20 mouse cellular contexts compared by ENCODE assay signal in genomic region chr1:132361959-132362358, GRCm38 (mm10). TPM values are rescaled to one million over a fixed set of nuclear protein-coding genes. Genes with fewer than 3 reads are reported as not detected.
DNase-seq lines count a peak whose midpoint lies in the region; ATAC-seq and TF ChIP-seq lines count a peak whose summit lies in the region.
"Had no signal": no experiment of that assay in that cellular context is flagged by ENCODE, and none has a peak within 500 bp of the region (broad histone marks: within the 10 kb centered on the region; RNA-seq: fewer than 3 reads in every experiment).

No protein-coding gene starts in this region.

- no peak for TF ChIP-seq CTCF in liver, postnatal 0 days (IDR thresholded peaks at IDR 0.05; ENCODE audit: low read depth)

- peak overlapping the region; percentile 38 for H3K27ac ChIP-seq in heart, embryonic 10.5 days
- H3K27ac ChIP-seq in heart, embryonic 14.5 days (replicated peaks in 1 of 2; ENCODE audit: control insufficient read depth in 1 of 2, insufficient read depth in 1 of 2, low read depth in 2 of 2, low read length in 2 of 2), result peak overlapping the region; percentile 15 to 41; a peak in 3 of 4 replicates
- H3K27ac ChIP-seq in liver, postnatal 0 days (ENCODE audit: low read depth), result no peak overlapping the region
- no peak overlapping the region for H3K27ac ChIP-seq in hindbrain, embryonic 12.5 days
- H3K27ac ChIP-seq: embryonic facial prominence, embryonic 13.5 days; forebrain, embryonic 10.5 days; gastrocnemius, adult 2 months; hindbrain, embryonic 10.5 days; hindbrain, embryonic 15.5 days had no signal

- H3K36me3 ChIP-seq in heart, embryonic 10.5 days, result peaks cover 52% of the 10 kb centered on the region
- H3K36me3 ChIP-seq in heart, embryonic 14.5 days (ENCODE audit: control insufficient read depth, insufficient read depth, low read length), result peaks cover 50% of the 10 kb centered on the region
- H3K36me3 ChIP-seq in megakaryocyte, embryonic 14.5 days (replicated peaks; ENCODE audit: low read length), result peaks cover 81% of the 10 kb centered on the region
- H3K36me3 ChIP-seq in liver, postnatal 0 days (replicated peaks; ENCODE audit: insufficient read depth, low read length), result peaks cover 81% of the 10 kb centered on the region
- H3K36me3 ChIP-seq in hindbrain, embryonic 12.5 days, result peaks cover 49% of the 10 kb centered on the region

- no peak for DNase-seq in heart, embryonic 10.5 days (ENCODE audit: low spot score)
- no peak for DNase-seq in heart, postnatal 25 days (ENCODE audit: low spot score)
- no peak for DNase-seq in heart, postnatal 4 days
- DNase-seq in liver, postnatal 0 days, result no peak
- DNase-seq: adrenal gland, adult 2 months; adrenal gland, postnatal 25 days; cerebellum, adult 9-11 months; cerebellum, postnatal 36 days; gastrocnemius, adult 2 months; kidney, adult 2 months had no signal

- no peaks in the 10 kb centered on the region for H3K9me3 ChIP-seq in heart, embryonic 10.5 days
- H3K9me3 ChIP-seq in heart, embryonic 14.5 days (ENCODE audit: control insufficient read depth, low read length), result no peaks in the 10 kb centered on the region
- H3K9me3 ChIP-seq in megakaryocyte, embryonic 14.5 days, result no peaks in the 10 kb centered on the region
- no peaks in the 10 kb centered on the region for H3K9me3 ChIP-seq in liver, postnatal 0 days (ENCODE audit: low read length)
- no peaks in the 10 kb centered on the region for H3K9me3 ChIP-seq in hindbrain, embryonic 12.5 days (replicated peaks)
- H3K9me3 ChIP-seq: embryonic facial prominence, embryonic 13.5 days; forebrain, embryonic 10.5 days; hindbrain, embryonic 10.5 days; hindbrain, embryonic 15.5 days had no signal

- intact Hi-C loops in heart, postnatal 25 days (cut with DNase I), result no loop called here

- peak; percentile 33 for ATAC-seq in heart, embryonic 14.5 days (ENCODE audit: insufficient number of reproducible peaks, insufficient read depth, low FRiP score, low read depth)
- ATAC-seq in megakaryocyte, adult 5-6 weeks (ENCODE audit: poor library complexity, severe bottlenecking), result no peak
- ATAC-seq in liver, postnatal 0 days, result no peak
- no peak for ATAC-seq in hindbrain, embryonic 12.5 days (ENCODE audit: low FRiP score)
- ATAC-seq: forebrain, embryonic 14.5 days; intestine, embryonic 16.5 days had no signal

- no peak for TF ChIP-seq EP300 in liver, postnatal 0 days (IDR thresholded peaks at IDR 0.05; ENCODE audit: low read depth)

- no peak overlapping the region for H3K4me2 ChIP-seq in heart, embryonic 14.5 days (ENCODE audit: low read length)
- 0 out of 2 replicates have a peak overlapping the region, but pooled peaks have one; percentile 9 for H3K4me2 ChIP-seq in liver, postnatal 0 days (ENCODE audit: low read depth, low read length)
- no peak overlapping the region for H3K4me2 ChIP-seq in hindbrain, embryonic 12.5 days (replicated peaks)
- H3K4me2 ChIP-seq: embryonic facial prominence, embryonic 13.5 days; hindbrain, embryonic 15.5 days had no signal

- 18% methylated on average over 6 of the region's 6 CpGs for WGBS in heart, embryonic 10.5 days
- WGBS in heart, embryonic 14.5 days, result 8% methylated on average over 6 of the region's 6 CpGs
- 54% methylated on average over 6 of the region's 6 CpGs for WGBS in liver, postnatal 0 days (ENCODE audit: insufficient replicate concordance)
- 86% methylated on average over 6 of the region's 6 CpGs for WGBS in hindbrain, embryonic 12.5 days

- H3K9ac ChIP-seq in heart, embryonic 14.5 days (ENCODE audit: low read length), result no peak overlapping the region
- H3K9ac ChIP-seq in liver, postnatal 0 days (replicated peaks), result no peak overlapping the region; the same call in 1 of the 2 replicates
- no peak overlapping the region for H3K9ac ChIP-seq in hindbrain, embryonic 12.5 days
- H3K9ac ChIP-seq: embryonic facial prominence, embryonic 13.5 days; hindbrain, embryonic 15.5 days had no signal

- no peak overlapping the region for H3K4me3 ChIP-seq in heart, embryonic 10.5 days
- no peak overlapping the region for H3K4me3 ChIP-seq in heart, embryonic 14.5 days (ENCODE audit: control insufficient read depth in 1 of 2, insufficient read depth in 1 of 2, low read depth in 1 of 2, low read length in 2 of 2)
- peak overlapping the region; percentile 71 for H3K4me3 ChIP-seq in megakaryocyte, embryonic 14.5 days (replicated peaks)
- H3K4me3 ChIP-seq in liver, postnatal 0 days (ENCODE audit: low read depth, low read length), result no peak overlapping the region
- no peak overlapping the region for H3K4me3 ChIP-seq in hindbrain, embryonic 12.5 days
- H3K4me3 ChIP-seq: embryonic facial prominence, embryonic 13.5 days; forebrain, embryonic 10.5 days; gastrocnemius, adult 2 months; hindbrain, embryonic 10.5 days; hindbrain, embryonic 15.5 days had no signal

- no peaks in the 10 kb centered on the region for H3K27me3 ChIP-seq in heart, embryonic 10.5 days (ENCODE audit: insufficient read depth, poor library complexity, severe bottlenecking)
- H3K27me3 ChIP-seq in heart, embryonic 14.5 days (ENCODE audit: control insufficient read depth, insufficient read depth, low read length), result no peaks in the 10 kb centered on the region
- H3K27me3 ChIP-seq in megakaryocyte, embryonic 14.5 days (replicated peaks), result peaks cover 37% of the 10 kb centered on the region
- H3K27me3 ChIP-seq in liver, postnatal 0 days (ENCODE audit: insufficient read depth, low read length), result no peaks in the 10 kb centered on the region
- H3K27me3 ChIP-seq in hindbrain, embryonic 12.5 days, result no peaks in the 10 kb centered on the region
- H3K27me3 ChIP-seq: embryonic facial prominence, embryonic 13.5 days; hindbrain, embryonic 15.5 days had no signal

- H3K4me1 ChIP-seq in heart, embryonic 10.5 days, result peaks cover 32% of the 10 kb centered on the region
- H3K4me1 ChIP-seq in heart, embryonic 14.5 days (ENCODE audit: control insufficient read depth in 2 of 2, insufficient read depth in 2 of 2, low read length in 2 of 2), result peaks cover 12 to 14% of the 10 kb centered on the region in 2 experiments
- peaks cover 98% of the 10 kb centered on the region for H3K4me1 ChIP-seq in megakaryocyte, embryonic 14.5 days
- no peaks in the 10 kb centered on the region; the same call in 1 of the 2 replicates for H3K4me1 ChIP-seq in liver, postnatal 0 days (ENCODE audit: insufficient read depth)
- peaks cover 15% of the 10 kb centered on the region for H3K4me1 ChIP-seq in hindbrain, embryonic 12.5 days

RNA-seq across cellular contexts. Expression of gene Tmcc2, which starts 29.1 kb away (rescaled TPM):
- 10.1 and 12.6 TPM in 2 replicates for polyA plus RNA-seq in heart, embryonic 10.5 days (2016; fragmentation: Nextera tagmentation; extraction: Ambion mirVana)
- total RNA-seq in heart, postnatal 25 days (2021), result 10 to 100 TPM; 17.0 to 18.5 TPM
- polyA plus RNA-seq in heart, embryonic 14.5 days (2014; fragmentation: Nextera tagmentation; extraction: Ambion mirVana), result 8.1 and 10.1 TPM in 2 replicates
- 10 to 100 TPM; 17.0 to 17.5 TPM for total RNA-seq in heart, postnatal 4 days (2021)
- 26.7 and 30.0 TPM in 2 replicates for polyA plus RNA-seq in megakaryocyte, embryonic 14.5 days (2012; ENCODE audit: insufficient read depth, low replicate concordance)
- 4.9 and 6.9 TPM in 2 replicates for total RNA-seq in megakaryocyte, adult 5-6 weeks (2015)
- total RNA-seq in megakaryocyte, adult 5-6 weeks (2017), result 5.3 and 7.8 TPM in 2 replicates
- polyA plus RNA-seq in liver, postnatal 0 days (2015; fragmentation: Nextera tagmentation; extraction: Ambion mirVana), result 154 TPM in 2 replicates
- polyA plus RNA-seq in hindbrain, embryonic 12.5 days (2016; fragmentation: Nextera tagmentation; extraction: Ambion mirVana), result 36.3 and 37.8 TPM in 2 replicates

RNA-seq across cellular contexts. Expression of gene Nuak2, which starts 46.0 kb away (rescaled TPM):
- 3.0 and 3.4 TPM in 2 replicates for polyA plus RNA-seq in heart, embryonic 10.5 days (2016; fragmentation: Nextera tagmentation; extraction: Ambion mirVana)
- 1 to 10 TPM; 4.1 to 4.3 TPM for total RNA-seq in heart, postnatal 25 days (2021)
- 1.5 and 2.2 TPM in 2 replicates for polyA plus RNA-seq in heart, embryonic 14.5 days (2014; fragmentation: Nextera tagmentation; extraction: Ambion mirVana)
- total RNA-seq in heart, postnatal 4 days (2021), result 1 to 10 TPM; 5.3 to 5.8 TPM
- polyA plus RNA-seq in megakaryocyte, embryonic 14.5 days (2012; ENCODE audit: insufficient read depth, low replicate concordance), result 1.3 and 1.7 TPM in 2 replicates
- total RNA-seq in megakaryocyte, adult 5-6 weeks (2015), result 23.9 and 24.2 TPM in 2 replicates
- 14.3 and 16.7 TPM in 2 replicates for total RNA-seq in megakaryocyte, adult 5-6 weeks (2017)
- 6.0 and 6.8 TPM in 2 replicates for polyA plus RNA-seq in liver, postnatal 0 days (2015; fragmentation: Nextera tagmentation; extraction: Ambion mirVana)
- polyA plus RNA-seq in hindbrain, embryonic 12.5 days (2016; fragmentation: Nextera tagmentation; extraction: Ambion mirVana), result 29.7 and 30.0 TPM in 2 replicates

RNA-seq across cellular contexts. Expression of gene Dstyk, which starts 55.4 kb away (rescaled TPM):
- polyA plus RNA-seq in heart, embryonic 10.5 days (2016; fragmentation: Nextera tagmentation; extraction: Ambion mirVana), result 10.6 and 10.8 TPM in 2 replicates
- total RNA-seq in heart, postnatal 25 days (2021), result 10 to 100 TPM; 17.4 TPM
- polyA plus RNA-seq in heart, embryonic 14.5 days (2014; fragmentation: Nextera tagmentation; extraction: Ambion mirVana), result 11.4 and 12.2 TPM in 2 replicates
- total RNA-seq in heart, postnatal 4 days (2021), result 10 to 100 TPM; 16.9 to 17.3 TPM
- 0.19 and 0.83 TPM in 2 replicates for polyA plus RNA-seq in megakaryocyte, embryonic 14.5 days (2012; ENCODE audit: insufficient read depth, low replicate concordance)
- total RNA-seq in megakaryocyte, adult 5-6 weeks (2015), result 17.2 and 19.5 TPM in 2 replicates
- total RNA-seq in megakaryocyte, adult 5-6 weeks (2017), result 24.8 and 36.6 TPM in 2 replicates
- polyA plus RNA-seq in liver, postnatal 0 days (2015; fragmentation: Nextera tagmentation; extraction: Ambion mirVana), result 2.3 and 2.9 TPM in 2 replicates
- 14.3 and 14.6 TPM in 2 replicates for polyA plus RNA-seq in hindbrain, embryonic 12.5 days (2016; fragmentation: Nextera tagmentation; extraction: Ambion mirVana)

Comparison
In these comparisons a context has a peak if more than half of its experiments do, and no peak if none do; other contexts are left out.
1. H3K27ac ChIP-seq: peak in heart, embryonic 10.5 days (single experiment) and heart, embryonic 14.5 days (2 of 2); none in liver, postnatal 0 days (single experiment) and hindbrain, embryonic 12.5 days (single experiment).